Mouse (Mus musculus) limb, embryonic 14.5 days (tissue): ENCODE measurements at regions not wholly inside any gene's neighbourhood (a gene's known extent, or its start where the extent isn't known, plus 50 kb on each side); places are given as distances from the start of the nearest gene placed in this dataset.

ENCODE experiments used
- ATAC-seq: fragments of 200-750 bp; cut with Nextera tagmentation; 2 replicates; pipeline ENCODE4 v1.8.0; 2017; ENCODE audit warnings: low read depth, moderate number of reproducible peaks, moderate TSS enrichment; ENCODE audit not compliant: low FRiP score
- DNase-seq: peaks from one replicate; pipeline ENCODE4 v3.0.0-alpha.2; 2015; ENCODE audit warnings: low spot score
- H3K27ac ChIP-seq: fragments of 300-500 bp; sonication (generic); replicated peaks from 2 replicates; pipeline ENCODE4 v1.5.1; 2014; ENCODE audit warnings: low read depth, mild to moderate bottlenecking, low read length, moderate library complexity, mixed read lengths
- H3K27me3 ChIP-seq: fragments of 300-500 bp; sonication (generic); 2 replicates; pipeline ENCODE4 v1.6.1; 2014; ENCODE audit warnings: low read length, mixed read lengths; ENCODE audit not compliant: control insufficient read depth, insufficient read depth
- H3K36me3 ChIP-seq: fragments of 300-500 bp; sonication (generic); 2 replicates; pipeline ENCODE4 v1.6.1; 2014; ENCODE audit warnings: mild to moderate bottlenecking, low read length, moderate library complexity, mixed read lengths; ENCODE audit not compliant: control insufficient read depth, insufficient read depth
- H3K4me1 ChIP-seq: fragments of 300-500 bp; sonication (generic); 2 replicates; pipeline ENCODE4 v1.6.1; 2014; ENCODE audit warnings: antibody characterized with exemption, low read length, mixed read lengths; ENCODE audit not compliant: control insufficient read depth, insufficient read depth
- H3K4me2 ChIP-seq: fragments of 300-500 bp; sonication (generic); replicated peaks from 2 replicates; pipeline ENCODE4 v1.6.1; 2014; ENCODE audit warnings: low read depth, mild to moderate bottlenecking, low read length, moderate library complexity; ENCODE audit not compliant: severe bottlenecking
- H3K4me3 ChIP-seq: fragments of 300-500 bp; sonication (generic); replicated peaks from 2 replicates; pipeline ENCODE4 v1.5.1; 2014; ENCODE audit warnings: low read length
- H3K9ac ChIP-seq: fragments of 300-500 bp; sonication (generic); 2 replicates; pipeline ENCODE4 v1.6.1; 2014; ENCODE audit warnings: mild to moderate bottlenecking, low read depth, low read length, moderate library complexity; ENCODE audit not compliant: severe bottlenecking
- H3K9me3 ChIP-seq: fragments of 300-500 bp; sonication (generic); 2 replicates; pipeline ENCODE4 v1.6.1; 2016; ENCODE audit warnings: low read length; ENCODE audit not compliant: control insufficient read depth
- POLR2A ChIP-seq: fragments of 200-500 bp; IDR thresholded peaks from 2 replicates; pipeline ENCODE4 v1.8.0; 2012; ENCODE audit warnings: inconsistent platforms, mild to moderate bottlenecking, moderate library complexity, borderline replicate concordance; ENCODE audit not compliant: insufficient read depth, insufficient read length; ENCODE audit errors: extremely low read depth
- WGBS: fragments of 180-500 bp; shearing (Covaris S2); extraction: QIAGEN DNeasy Blood & Tissue Kit; methylation state at CpG from one replicate; pipeline ENCODE4 v1.1.7; 2014; 5-methylcytosine and 5-hydroxymethylcytosine counted together

DNA sequence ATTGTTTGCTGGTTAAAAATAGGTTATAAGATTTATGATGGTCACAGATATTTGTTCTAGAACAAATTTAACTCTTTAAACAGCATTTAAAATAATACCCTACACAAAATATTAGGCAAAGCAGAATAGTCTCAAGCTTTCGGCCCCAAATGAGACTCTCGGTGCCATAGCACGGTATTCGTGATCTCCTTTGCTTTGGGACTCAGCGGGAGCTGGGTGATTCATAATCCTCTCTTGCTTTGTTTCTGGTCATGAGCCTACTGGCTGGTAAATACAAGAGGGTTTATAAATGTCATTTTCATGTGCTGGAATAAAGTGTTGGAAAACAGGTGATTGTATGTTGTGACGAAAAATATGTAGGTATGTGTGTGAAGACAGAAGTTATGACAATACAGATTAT, 223.1 kb upstream of the Zic1 start:
- Histone ChIP-seq H3K4me1 (no peaks in the 10 kb centered on the region), H3K27ac (no peak overlapping the region), H3K4me3 (no peak overlapping the region), H3K9me3 (no peaks in the 10 kb centered on the region), H3K9ac (no peak overlapping the region), H3K4me2 (no peak overlapping the region), H3K27me3 (no peaks in the 10 kb centered on the region), H3K36me3 (no peaks in the 10 kb centered on the region)
- TF ChIP-seq POLR2A: no peak
- ATAC-seq (no peak), DNase-seq (no peak)
- 83% methylated on average over 6 of the region's 6 CpGs for WGBS

DNA sequence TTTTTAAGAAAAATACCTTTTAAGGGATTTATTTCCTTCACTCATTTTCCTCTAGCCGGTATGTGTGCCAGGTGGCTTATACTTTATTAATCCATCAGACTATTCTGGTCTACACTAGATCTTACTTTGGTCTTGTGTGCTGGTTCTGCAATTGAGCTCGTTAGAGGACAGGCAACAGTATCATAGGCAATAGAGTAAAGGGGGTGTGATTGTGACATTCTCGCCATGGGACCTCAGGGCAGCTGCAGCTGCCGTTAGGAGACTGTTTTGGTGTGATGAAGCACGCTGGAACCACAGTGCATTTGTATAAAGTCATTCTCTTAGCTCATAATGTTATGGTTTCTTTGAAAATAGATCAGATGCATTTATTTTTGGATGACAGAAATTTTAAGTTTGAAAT, 222.3 kb upstream of the Zic1 start:
- H3K4me3 ChIP-seq: no peak overlapping the region
- H3K36me3 ChIP-seq: no peaks in the 10 kb centered on the region
- 42% methylated on average over 5 of the region's 5 CpGs for WGBS
- no peak overlapping the region for H3K4me2 ChIP-seq
- H3K9me3 ChIP-seq: no peaks in the 10 kb centered on the region
- no peak overlapping the region for H3K27ac ChIP-seq
- DNase-seq (no peak), ATAC-seq (no peak)
- no peak for TF ChIP-seq POLR2A
- no peak overlapping the region for H3K9ac ChIP-seq
- no peaks in the 10 kb centered on the region for H3K4me1 ChIP-seq
- no peaks in the 10 kb centered on the region for H3K27me3 ChIP-seq

DNA sequence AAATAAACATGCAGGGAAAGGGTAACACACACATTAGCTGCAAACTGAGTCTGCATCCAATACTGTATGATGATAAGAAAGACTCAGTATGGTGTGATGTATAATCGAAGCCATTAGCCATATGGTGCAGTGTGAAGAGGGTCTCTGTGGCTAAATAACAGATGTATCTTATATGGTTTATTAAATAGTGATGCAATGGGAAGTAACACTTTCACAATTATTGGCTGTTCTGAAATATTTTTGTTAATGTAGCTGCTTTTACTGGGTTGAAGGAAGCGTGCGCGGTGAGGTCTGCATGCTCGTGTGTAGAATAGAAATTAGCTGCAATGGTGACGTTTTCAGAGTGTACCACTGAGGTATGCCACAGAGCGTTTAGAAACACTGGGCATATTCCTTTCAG, 221.7 kb upstream of the Zic1 start:
- Histone ChIP-seq H3K27ac (no peak overlapping the region), H3K9ac (no peak overlapping the region), H3K4me3 (no peak overlapping the region), H3K27me3 (no peaks in the 10 kb centered on the region), H3K4me2 (no peak overlapping the region), H3K36me3 (no peaks in the 10 kb centered on the region), H3K9me3 (no peaks in the 10 kb centered on the region), H3K4me1 (no peaks in the 10 kb centered on the region)
- ATAC-seq: no peak
- no peak for TF ChIP-seq POLR2A
- no peak for DNase-seq
- 83% methylated on average over 7 of the region's 7 CpGs for whole genome bisulfite sequencing

DNA sequence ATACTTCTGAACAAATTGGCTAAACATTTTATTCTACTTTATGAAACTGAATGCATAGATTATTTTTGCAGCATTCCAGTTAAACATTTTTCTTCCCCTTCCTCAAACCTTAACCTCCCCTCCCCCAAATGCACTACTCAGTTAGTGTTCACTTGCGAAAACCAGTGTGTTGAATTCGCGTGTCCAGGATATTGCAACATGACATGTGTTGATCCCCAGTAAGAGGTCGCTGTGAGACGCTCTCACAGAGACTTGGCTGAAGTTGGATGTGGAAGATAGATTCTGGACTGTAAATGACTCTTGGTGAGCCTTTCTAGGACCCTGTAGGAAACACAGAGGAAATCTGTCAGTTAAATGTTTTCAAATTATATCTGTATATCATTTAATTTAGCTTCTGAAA, 221.0 kb upstream of the Zic1 start:
- Histone ChIP-seq H3K4me3 (no peak overlapping the region), H3K9me3 (no peaks in the 10 kb centered on the region), H3K27me3 (no peaks in the 10 kb centered on the region), H3K36me3 (no peaks in the 10 kb centered on the region), H3K9ac (no peak overlapping the region), H3K4me2 (no peak overlapping the region), H3K27ac (no peak overlapping the region), H3K4me1 (no peaks in the 10 kb centered on the region)
- no peak for ATAC-seq
- no peak for TF ChIP-seq POLR2A
- no peak for DNase-seq
- WGBS: 84% methylated on average over 5 of the region's 5 CpGs

DNA sequence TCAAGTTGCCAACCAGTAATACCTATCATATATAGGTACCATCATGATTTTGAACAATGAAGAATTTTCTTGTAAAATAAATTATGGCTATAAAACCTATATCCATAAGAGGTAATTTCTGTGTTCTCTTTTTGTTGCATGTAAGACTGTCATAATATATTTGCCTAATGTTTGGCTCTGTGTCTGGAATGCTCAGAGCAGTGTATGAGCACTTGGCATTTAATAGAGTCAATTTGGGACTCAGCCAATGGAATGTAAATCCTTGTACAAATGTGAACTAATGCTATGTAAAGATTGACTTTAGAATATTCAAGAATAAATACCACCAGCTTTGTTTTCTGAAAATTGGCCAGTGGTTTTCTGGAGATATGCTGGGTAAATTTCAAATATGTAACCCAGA, 208.5 kb upstream of the Zic1 start:
- Histone ChIP-seq H3K4me1 (no peaks in the 10 kb centered on the region), H3K9me3 (no peaks in the 10 kb centered on the region), H3K27me3 (no peaks in the 10 kb centered on the region), H3K27ac (no peak overlapping the region), H3K4me3 (no peak overlapping the region), H3K4me2 (no peak overlapping the region), H3K9ac (no peak overlapping the region), H3K36me3 (no peaks in the 10 kb centered on the region)
- DNase-seq: no peak
- ATAC-seq: no peak
- TF ChIP-seq POLR2A: no peak

DNA sequence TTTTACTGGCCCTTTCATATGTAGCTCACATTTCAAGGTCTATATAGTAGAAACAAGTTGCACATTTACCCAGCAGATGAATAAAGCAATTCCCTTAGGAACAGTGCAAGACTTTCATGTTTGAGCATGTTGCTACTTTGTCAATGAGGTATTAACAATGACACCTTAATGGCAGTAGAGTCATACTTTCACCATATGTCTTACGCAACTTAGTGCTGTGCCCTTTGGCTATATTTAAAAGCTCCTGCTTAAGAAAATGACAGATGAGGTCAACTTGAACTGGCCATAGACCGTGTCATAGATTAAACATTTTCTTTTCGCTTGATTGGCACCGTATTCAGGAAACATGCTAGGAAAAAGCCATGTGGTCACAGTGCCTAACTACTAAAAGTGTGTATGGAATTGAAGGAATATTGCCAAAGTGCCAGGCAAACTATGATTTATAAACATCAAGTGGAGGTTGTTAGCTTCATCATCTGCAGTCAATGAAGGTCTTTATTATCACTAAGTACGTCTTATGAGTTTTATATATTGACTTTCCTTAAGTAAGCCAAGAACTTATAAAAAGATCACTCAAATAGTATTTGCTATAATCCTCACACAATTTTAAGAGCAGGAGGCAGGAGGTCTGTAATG, 200.5 kb upstream of the Zic1 start:
- TF ChIP-seq POLR2A: no peak
- WGBS: 38% methylated on average over 5 of the region's 5 CpGs
- DNase-seq (peak; percentile 19), ATAC-seq (peak; percentile 34; the same call in 1 of the 2 replicates)
- Histone ChIP-seq H3K27me3 (no peaks in the 10 kb centered on the region), H3K36me3 (no peaks in the 10 kb centered on the region), H3K4me3 (no peak overlapping the region), H3K9ac (no peak overlapping the region), H3K27ac (no peak overlapping the region), H3K9me3 (no peaks in the 10 kb centered on the region), H3K4me1 (no peaks in the 10 kb centered on the region), H3K4me2 (no peak overlapping the region)
